ENCODE assay signal across 8 mouse cellular contexts in the genomic region with DNA sequence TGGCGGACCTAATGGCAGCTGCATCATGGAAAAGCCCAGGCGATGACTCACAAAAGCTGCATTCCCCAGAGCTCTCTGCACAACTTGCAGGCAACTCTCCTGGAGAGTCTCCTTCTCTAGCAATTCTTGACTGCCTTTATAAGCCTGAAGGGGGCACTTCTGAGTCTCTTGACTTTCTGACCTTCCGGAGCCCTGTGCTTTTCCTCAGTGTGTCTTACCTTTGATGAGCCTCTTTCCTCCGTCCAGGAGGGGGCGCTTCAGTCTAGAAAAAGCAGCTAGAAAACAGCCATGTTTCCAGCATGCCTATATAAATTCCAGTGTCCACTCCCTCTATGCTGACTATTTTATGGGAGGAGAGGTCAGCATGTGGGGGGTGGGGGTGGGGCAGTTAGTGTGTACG.
A peak's percentile ranks its signal among the peaks of the same experiment; 100 is the strongest.
DNase-seq lines count a peak whose midpoint lies in the region; ATAC-seq and TF ChIP-seq lines count a peak whose summit lies in the region.

No protein-coding gene starts in this region.

- H3K79me2 ChIP-seq in MEL (ENCODE audit: control insufficient read depth, insufficient read depth, low read length, poor library complexity) = no peaks in the 10 kb centered on the region

- no peaks in the 10 kb centered on the region for H3K36me3 ChIP-seq in kidney, adult 2 months (ENCODE audit: control insufficient read depth, insufficient read depth, low read length)
- no peaks in the 10 kb centered on the region for H3K36me3 ChIP-seq in kidney, embryonic 15.5 days
- peaks cover 0 to 9% of the 10 kb centered on the region in 2 experiments; a peak in 2 of 4 replicates for H3K36me3 ChIP-seq in MEL (ENCODE audit: control insufficient read depth in 1 of 2, insufficient read depth in 2 of 2, low read length in 2 of 2)
- H3K36me3 ChIP-seq in hindbrain, embryonic 13.5 days = no peaks in the 10 kb centered on the region

- no peak overlapping the region for H3K4me3 ChIP-seq in kidney, adult 2 months (ENCODE audit: insufficient read depth, low read depth, low read length)
- no peak overlapping the region for H3K4me3 ChIP-seq in kidney, embryonic 15.5 days (replicated peaks)
- no peak overlapping the region for H3K4me3 ChIP-seq in MEL (ENCODE audit: control insufficient read depth in 1 of 2, insufficient read depth in 1 of 2, low read depth in 2 of 2, low read length in 2 of 2)
- no peak overlapping the region for H3K4me3 ChIP-seq in hindbrain, embryonic 13.5 days

- TF ChIP-seq RAD21 in MEL (IDR thresholded peaks at IDR 0.05; ENCODE audit: low read depth, low read length) = peak; percentile 92

- 73% methylated on average over 6 of the region's 6 CpGs for WGBS in kidney, adult 2 months
- WGBS in kidney, embryonic 15.5 days = 79% methylated on average over 6 of the region's 6 CpGs
- 75% methylated on average over 6 of the region's 6 CpGs for WGBS in hindbrain, embryonic 13.5 days

- no peak for TF ChIP-seq EP300 in MEL (IDR thresholded peaks at IDR 0.05; ENCODE audit: low read depth in 1 of 2, low read length in 2 of 2)

- ATAC-seq in kidney, embryonic 15.5 days (replicated peaks; ENCODE audit: low FRiP score) = no peak
- ATAC-seq in megakaryocyte progenitor cell, adult 5-6 weeks (replicated peaks; ENCODE audit: poor library complexity) = peak; percentile 98
- no peak for ATAC-seq in hindbrain, embryonic 13.5 days (ENCODE audit: low FRiP score)

- no peaks in the 10 kb centered on the region for H3K4me1 ChIP-seq in kidney, adult 2 months (ENCODE audit: control insufficient read depth, insufficient read depth, low read length)
- no peaks in the 10 kb centered on the region for H3K4me1 ChIP-seq in kidney, embryonic 15.5 days
- H3K4me1 ChIP-seq in MEL (ENCODE audit: control insufficient read depth in 1 of 2, insufficient read depth in 2 of 2, low read length in 2 of 2) = peaks cover 0 to 11% of the 10 kb centered on the region in 2 experiments; a peak in 1 of 4 replicates
- no peaks in the 10 kb centered on the region for H3K4me1 ChIP-seq in hindbrain, embryonic 13.5 days (replicated peaks)

- peak; percentile 52 for TF ChIP-seq CTCF in kidney, adult 2 months (conservative IDR thresholded peaks at IDR 0.05; ENCODE audit: insufficient read depth, insufficient read length, low read depth, low read length)
- TF ChIP-seq CTCF in MEL (IDR thresholded peaks at IDR 0.05 in 2 of 3, conservative IDR thresholded peaks at IDR 0.05 in 1 of 3; ENCODE audit: control insufficient read depth in 1 of 3, insufficient read depth in 1 of 3, low read depth in 2 of 3, low read length in 3 of 3, poor library complexity in 1 of 3, severe bottlenecking in 1 of 3) = peak; percentile 60 to 97 (median 70)

- peak; percentile 56 for DNase-seq in kidney, adult 2 months
- DNase-seq in MEL (ENCODE audit: low read depth, low spot score) = peak; percentile 79
- DNase-seq in cerebellum, adult 18-20 months = peak; percentile 13 to 27
- peak; percentile 72 for DNase-seq in heart, postnatal 4 days
- peak; percentile 80 for DNase-seq in thymus, postnatal 4 days

- H3K27me3 ChIP-seq in kidney, adult 2 months (replicated peaks; ENCODE audit: control insufficient read depth, insufficient read depth, low read length) = no peaks in the 10 kb centered on the region
- H3K27me3 ChIP-seq in kidney, embryonic 15.5 days = no peaks in the 10 kb centered on the region
- peaks cover 0 to 2% of the 10 kb centered on the region in 2 experiments; a peak in 2 of 4 replicates for H3K27me3 ChIP-seq in MEL (ENCODE audit: control insufficient read depth in 1 of 2, insufficient read depth in 2 of 2, low read length in 2 of 2)
- H3K27me3 ChIP-seq in hindbrain, embryonic 13.5 days = no peaks in the 10 kb centered on the region

- no peak overlapping the region for H3K9ac ChIP-seq in kidney, embryonic 15.5 days
- no peak overlapping the region for H3K9ac ChIP-seq in MEL (ENCODE audit: control insufficient read depth, low read depth, low read length, poor library complexity, severe bottlenecking)
- H3K9ac ChIP-seq in hindbrain, embryonic 13.5 days = no peak overlapping the region

- no peak overlapping the region for H3K4me2 ChIP-seq in kidney, embryonic 15.5 days
- no peak overlapping the region for H3K4me2 ChIP-seq in hindbrain, embryonic 13.5 days

- no peak overlapping the region for H3K27ac ChIP-seq in kidney, adult 2 months (ENCODE audit: insufficient read depth, low read depth, low read length)
- no peak overlapping the region for H3K27ac ChIP-seq in kidney, embryonic 15.5 days
- no peak overlapping the region for H3K27ac ChIP-seq in MEL (ENCODE audit: control insufficient read depth, low read depth, low read length)
- no peak overlapping the region for H3K27ac ChIP-seq in hindbrain, embryonic 13.5 days

- no peaks in the 10 kb centered on the region for H3K9me3 ChIP-seq in kidney, embryonic 15.5 days (replicated peaks)
- H3K9me3 ChIP-seq in MEL (replicated peaks; ENCODE audit: insufficient read depth, low read length) = no peaks in the 10 kb centered on the region
- 0 out of 2 replicates have a peak, but pooled peaks cover 4% of the 10 kb centered on the region for H3K9me3 ChIP-seq in hindbrain, embryonic 13.5 days

- no peak for TF ChIP-seq POLR2A in kidney, adult 2 months (IDR thresholded peaks at IDR 0.05; ENCODE audit: low read depth, low read length)
- TF ChIP-seq POLR2A in MEL (IDR thresholded peaks at IDR 0.05; ENCODE audit: control insufficient read depth in 1 of 2, insufficient read depth in 1 of 2, low read depth in 1 of 2, low read length in 2 of 2, poor library complexity in 1 of 2) = no peak

TF ChIP-seq in MEL, 35 proteins besides CTCF, POLR2A, EP300 and RAD21:
- TF ChIP-seq CHD1 (IDR thresholded peaks at IDR 0.05; ENCODE audit: low read depth, low read length) (no peak), SIN3A (IDR thresholded peaks at IDR 0.05; ENCODE audit: low read length) (peak; percentile 60), MEF2A (IDR thresholded peaks at IDR 0.05; ENCODE audit: extremely low read depth, insufficient replicate concordance, low read depth, low read length, poor library complexity, severe bottlenecking) (no peak), SMC3 (IDR thresholded peaks at IDR 0.05; ENCODE audit: low read depth, low read length) (peak; percentile 96), MAX (IDR thresholded peaks at IDR 0.05; ENCODE audit: low read length) (0 out of 2 replicates have a peak, but pooled peaks have one; percentile 14), ZC3H11A (IDR thresholded peaks at IDR 0.05; ENCODE audit: low read depth, low read length) (peak; percentile 98)

Comparison
In these comparisons a context has a peak if more than half of its experiments do, and no peak if none do; other contexts are left out.
1. DNase-seq: peak in every context shown above with its lines; median percentile 80 in thymus, postnatal 4 days; 79 in MEL; 72 in heart, postnatal 4 days; 56 in kidney, adult 2 months; 20 in cerebellum, adult 18-20 months.